In genomic region chr16:35872410-35873006, GRCm38 (mm10) we compare ENCODE assay signal across 9 mouse cellular contexts. TPM values are rescaled to one million over a fixed set of nuclear protein-coding genes. Genes with fewer than 3 reads are reported as not detected.
DNase-seq lines count a peak whose midpoint lies in the region; ATAC-seq lines count a peak whose summit lies in the region.
"Had no signal": no experiment of that assay in that cellular context is flagged by ENCODE, and none has a peak within 500 bp of the region (broad histone marks: within the 10 kb centered on the region; RNA-seq: fewer than 3 reads in every experiment).

No protein-coding gene starts in this region.

- intact Hi-C loops in left cerebral cortex, postnatal 36 days (cut with DNase I), result no loop called here

- H3K36me3 ChIP-seq in heart, embryonic 14.5 days (ENCODE audit: control insufficient read depth, insufficient read depth, low read length), result no peaks in the 10 kb centered on the region
- H3K36me3 ChIP-seq in limb, embryonic 12.5 days, result no peaks in the 10 kb centered on the region
- H3K36me3 ChIP-seq in stomach, embryonic 16.5 days (ENCODE audit: control insufficient read depth, insufficient read depth, low read length), result no peaks in the 10 kb centered on the region
- H3K36me3 ChIP-seq in forebrain, embryonic 10.5 days (replicated peaks), result no peaks in the 10 kb centered on the region

- no peak overlapping the region for H3K9ac ChIP-seq in heart, embryonic 14.5 days (ENCODE audit: low read length)
- no peak overlapping the region for H3K9ac ChIP-seq in limb, embryonic 12.5 days (replicated peaks)
- no peak overlapping the region for H3K9ac ChIP-seq in stomach, embryonic 16.5 days (ENCODE audit: low read length)

- H3K4me2 ChIP-seq in heart, embryonic 14.5 days (ENCODE audit: low read length), result peak overlapping the region; percentile 95
- H3K4me2 ChIP-seq in limb, embryonic 12.5 days, result peak overlapping the region; percentile 91; the same call in 1 of the 2 replicates
- peak overlapping the region; percentile 80 for H3K4me2 ChIP-seq in stomach, embryonic 16.5 days (ENCODE audit: low read depth, low read length)

- no peak for DNase-seq in heart, adult 9 months (ENCODE audit: low spot score in 2 of 2)
- peak; percentile 24 to 29 for DNase-seq in spleen, postnatal 36 days (ENCODE audit: low spot score in 2 of 2)
- no peak for DNase-seq in spleen, postnatal 14 days (ENCODE audit: low spot score in 2 of 2)
- DNase-seq in left cerebral cortex, postnatal 36 days (ENCODE audit: low spot score in 2 of 2), result no peak
- no peak for DNase-seq in forebrain, embryonic 10.5 days (ENCODE audit: extremely low spot score, low spot score)

- no peak for ATAC-seq in heart, embryonic 14.5 days (ENCODE audit: insufficient number of reproducible peaks, insufficient read depth, low FRiP score, low read depth)
- ATAC-seq in limb, embryonic 12.5 days (ENCODE audit: insufficient number of reproducible peaks, insufficient read depth, low FRiP score, low TSS enrichment, low read depth), result no peak
- no peak for ATAC-seq in stomach, embryonic 16.5 days (ENCODE audit: insufficient read depth, low FRiP score)

- 30% methylated on average over 14 of the region's 14 CpGs for WGBS in heart, embryonic 14.5 days
- WGBS in limb, embryonic 12.5 days, result 38% methylated on average over 14 of the region's 14 CpGs
- 30% methylated on average over 14 of the region's 14 CpGs for WGBS in stomach, embryonic 16.5 days
- 37% methylated on average over 14 of the region's 14 CpGs for WGBS in forebrain, embryonic 10.5 days

- peak overlapping the region in 1 of 2 experiments; percentile 85; a peak in 2 of 4 replicates for H3K4me3 ChIP-seq in heart, embryonic 14.5 days (ENCODE audit: control insufficient read depth in 1 of 2, insufficient read depth in 1 of 2, low read depth in 1 of 2, low read length in 2 of 2)
- peak overlapping the region; percentile 62; the same call in 1 of the 2 replicates for H3K4me3 ChIP-seq in limb, embryonic 12.5 days (replicated peaks)
- peak overlapping the region; percentile 88; the same call in 1 of the 2 replicates for H3K4me3 ChIP-seq in stomach, embryonic 16.5 days (replicated peaks; ENCODE audit: low read length)
- no peak overlapping the region for H3K4me3 ChIP-seq in forebrain, embryonic 10.5 days

- no peaks in the 10 kb centered on the region for H3K9me3 ChIP-seq in heart, embryonic 14.5 days (ENCODE audit: control insufficient read depth, low read length)
- H3K9me3 ChIP-seq in limb, embryonic 12.5 days, result 0 out of 2 replicates have a peak, but pooled peaks cover 4% of the 10 kb centered on the region
- H3K9me3 ChIP-seq in stomach, embryonic 16.5 days (replicated peaks; ENCODE audit: control insufficient read depth, low read length), result no peaks in the 10 kb centered on the region
- H3K9me3 ChIP-seq in forebrain, embryonic 10.5 days, result no peaks in the 10 kb centered on the region

- no peak overlapping the region for H3K27ac ChIP-seq in heart, embryonic 14.5 days (replicated peaks in 1 of 2; ENCODE audit: control insufficient read depth in 1 of 2, insufficient read depth in 1 of 2, low read depth in 2 of 2, low read length in 2 of 2)
- H3K27ac ChIP-seq in limb, embryonic 12.5 days, result no peak overlapping the region
- H3K27ac ChIP-seq in stomach, embryonic 16.5 days (ENCODE audit: low read length), result no peak overlapping the region
- H3K27ac ChIP-seq in forebrain, embryonic 10.5 days, result no peak overlapping the region
- H3K27ac ChIP-seq: left cerebral cortex, adult 2 months had no signal

- H3K27me3 ChIP-seq in heart, embryonic 14.5 days (ENCODE audit: control insufficient read depth, insufficient read depth, low read length), result peaks cover 20% of the 10 kb centered on the region
- H3K27me3 ChIP-seq in limb, embryonic 12.5 days, result peaks cover 43% of the 10 kb centered on the region
- no peaks in the 10 kb centered on the region; the same call in none of the 2 replicates for H3K27me3 ChIP-seq in stomach, embryonic 16.5 days (ENCODE audit: control insufficient read depth, insufficient read depth, low read length)
- H3K27me3 ChIP-seq in forebrain, embryonic 10.5 days (ENCODE audit: poor library complexity, severe bottlenecking), result peaks cover 51% of the 10 kb centered on the region

- H3K4me1 ChIP-seq in heart, embryonic 14.5 days (ENCODE audit: control insufficient read depth in 2 of 2, insufficient read depth in 2 of 2, low read length in 2 of 2), result peaks cover 5 to 8% of the 10 kb centered on the region in 2 experiments
- H3K4me1 ChIP-seq in limb, embryonic 12.5 days (replicated peaks), result peaks cover 9% of the 10 kb centered on the region; the same call in 1 of the 2 replicates
- H3K4me1 ChIP-seq in stomach, embryonic 16.5 days (ENCODE audit: control insufficient read depth, insufficient read depth, low read length), result peaks cover 7% of the 10 kb centered on the region; the same call in 1 of the 2 replicates
- H3K4me1 ChIP-seq in forebrain, embryonic 10.5 days, result peaks cover 21% of the 10 kb centered on the region

RNA-seq across cellular contexts. Expression of gene Parp14, which starts 1.2 kb away (rescaled TPM):
- 1.1 and 1.3 TPM in 2 replicates for polyA plus RNA-seq in heart, embryonic 14.5 days (2014; fragmentation: Nextera tagmentation; extraction: Ambion mirVana)
- 0.43 and 0.46 TPM in 2 replicates for polyA plus RNA-seq in limb, embryonic 12.5 days (2016; fragmentation: Nextera tagmentation; extraction: Ambion mirVana)
- 1.1 and 2.2 TPM in 2 replicates for polyA plus RNA-seq in stomach, embryonic 16.5 days (2015; fragmentation: Nextera tagmentation; extraction: Ambion mirVana)
- total RNA-seq in left cerebral cortex, postnatal 36 days (2021), result 1 to 10 TPM; 1.0 to 1.4 TPM
- 0.11 and 0.17 TPM in 2 replicates for polyA plus RNA-seq in forebrain, embryonic 10.5 days (2016; fragmentation: Nextera tagmentation; extraction: Ambion mirVana)

Comparison
In these comparisons a context has a peak if more than half of its experiments do, and no peak if none do; other contexts are left out.
1. DNase-seq: peak in spleen, postnatal 36 days (2 of 2); none in heart, adult 9 months (0 of 2), spleen, postnatal 14 days (0 of 2), left cerebral cortex, postnatal 36 days (0 of 2) and forebrain, embryonic 10.5 days (single experiment).
2. Peak in every context shown above with its lines, with median percentiles within 50 percentile points of each other: H3K4me2 ChIP-seq.